Mouse (Mus musculus) G1E (cell line): ENCODE data around the gene Cacng7.

Experiments
- CTCF ChIP-seq: IDR thresholded peaks from 2 replicates; pipeline ENCODE4 v1.5.1; 2012; ENCODE audit warnings: low read depth, low read length, inconsistent platforms, mixed read lengths
- GATA1 ChIP-seq: IDR thresholded peaks from 2 replicates; pipeline ENCODE4 v1.6.1; 2012; ENCODE audit warnings: borderline replicate concordance, low read length, inconsistent platforms, mixed read lengths
- POLR2AphosphoS5 ChIP-seq: IDR thresholded peaks from 2 replicates; pipeline ENCODE4 v1.6.1; 2012; ENCODE audit warnings: low read depth, low read length, inconsistent platforms; ENCODE audit not compliant: insufficient replicate concordance
- TAL1 ChIP-seq: conservative IDR thresholded peaks from 2 replicates; pipeline ENCODE4 v1.6.1; 2012; ENCODE audit warnings: low read depth, low read length, inconsistent platforms, mixed read lengths

DNA sequence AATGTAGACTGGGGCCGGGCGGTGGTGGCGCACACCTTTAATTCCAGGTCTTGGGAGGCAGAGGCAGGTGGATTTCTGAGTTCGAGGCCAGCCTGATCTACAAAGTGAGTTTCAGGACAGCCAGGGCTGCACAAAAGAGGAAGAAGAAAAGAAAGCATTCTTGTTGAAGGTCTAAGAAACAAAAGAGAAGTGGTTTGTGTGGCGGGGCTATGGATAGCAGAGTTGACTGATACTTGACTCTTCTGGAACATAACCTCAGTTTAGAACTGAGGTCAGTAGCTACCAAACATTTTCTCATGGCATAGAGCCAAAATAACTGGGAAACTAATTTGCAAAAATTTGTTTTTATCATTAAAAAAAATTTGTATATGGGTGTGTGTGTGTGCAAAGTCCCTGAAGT, 46.7 kb upstream of the Cacng7 start:
- TF ChIP-seq CTCF = no peak
- no peak for TF ChIP-seq GATA1
- no peak for TF ChIP-seq TAL1
- TF ChIP-seq POLR2AphosphoS5 = no peak
